In genomic region chr1:45625921-45626320, GRCm38 (mm10) we compare ENCODE assay signal across 16 mouse cellular contexts.
DNase-seq lines count a peak whose midpoint lies in the region; ATAC-seq and TF ChIP-seq lines count a peak whose summit lies in the region.
"Had no signal": no experiment of that assay in that cellular context is flagged by ENCODE, and none has a peak within 500 bp of the region (broad histone marks: within the 10 kb centered on the region; RNA-seq: fewer than 3 reads in every experiment).

No protein-coding gene starts in this region.

- TF ChIP-seq EP300 in heart, postnatal 0 days (IDR thresholded peaks at IDR 0.05; ENCODE audit: low read depth), result no peak

- no peak for TF ChIP-seq POLR2A in myocyte (IDR thresholded peaks at IDR 0.05; ENCODE audit: insufficient read length, low read depth)

- TF ChIP-seq CTCF in heart, postnatal 0 days (IDR thresholded peaks at IDR 0.05; ENCODE audit: low read depth), result no peak

- no peaks in the 10 kb centered on the region for H3K4me1 ChIP-seq in heart, embryonic 10.5 days
- H3K4me1 ChIP-seq in heart, postnatal 0 days (ENCODE audit: control insufficient read depth, insufficient read depth), result no peaks in the 10 kb centered on the region
- no peaks in the 10 kb centered on the region for H3K4me1 ChIP-seq in midbrain, embryonic 14.5 days (ENCODE audit: control insufficient read depth, insufficient read depth, low read length)
- H3K4me1 ChIP-seq: forebrain, embryonic 13.5 days; intestine, embryonic 15.5 days; liver, embryonic 15.5 days; midbrain, embryonic 10.5 days had no signal

- no peak overlapping the region for H3K27ac ChIP-seq in heart, embryonic 10.5 days
- H3K27ac ChIP-seq in heart, postnatal 0 days (ENCODE audit: low read depth), result 0 out of 2 replicates have a peak overlapping the region, but pooled peaks have one; percentile 16
- no peak overlapping the region for H3K27ac ChIP-seq in midbrain, embryonic 14.5 days (replicated peaks; ENCODE audit: low read depth, low read length)
- H3K27ac ChIP-seq: forebrain, embryonic 13.5 days; intestine, embryonic 15.5 days; liver, embryonic 15.5 days; midbrain, embryonic 10.5 days had no signal

- peak; percentile 93 for DNase-seq in heart, adult 11 months
- DNase-seq in heart, embryonic 10.5 days (ENCODE audit: low spot score), result no peak
- DNase-seq in fibroblast of lung, adult 2 months (ENCODE audit: low read depth), result peak; percentile 88
- DNase-seq in heart, postnatal 0 days (ENCODE audit: low spot score), result peak; percentile 30
- no peak for DNase-seq in adrenal gland, postnatal 25 days
- DNase-seq in midbrain, embryonic 14.5 days, result no peak
- no peak for DNase-seq in layer of hippocampus, adult 11-12 months (ENCODE audit: low spot score)
- DNase-seq: adrenal gland, postnatal 10 days; cerebellum, adult 8-10 months; spleen, adult 18-20 months had no signal

- 70% methylated on average over 5 of the region's 5 CpGs for WGBS in heart, embryonic 10.5 days
- WGBS in heart, postnatal 0 days, result 57% methylated on average over 5 of the region's 5 CpGs
- 89% methylated on average over 5 of the region's 5 CpGs for WGBS in midbrain, embryonic 14.5 days

- no peaks in the 10 kb centered on the region for H3K79me2 ChIP-seq in myocyte (ENCODE audit: control insufficient read depth, insufficient read depth)

- no peak overlapping the region for H3K4me2 ChIP-seq in heart, postnatal 0 days (ENCODE audit: low read depth, low read length)
- peak overlapping the region; percentile 81 for H3K4me2 ChIP-seq in myocyte (ENCODE audit: low read depth)
- H3K4me2 ChIP-seq in midbrain, embryonic 14.5 days (ENCODE audit: low read length), result no peak overlapping the region
- H3K4me2 ChIP-seq: forebrain, embryonic 13.5 days; intestine, embryonic 15.5 days; liver, embryonic 15.5 days had no signal

- ATAC-seq in heart, postnatal 0 days (ENCODE audit: insufficient read depth, low read depth), result no peak
- ATAC-seq in midbrain, embryonic 14.5 days (ENCODE audit: low FRiP score, low TSS enrichment), result no peak
- ATAC-seq: forebrain, embryonic 13.5 days; intestine, embryonic 15.5 days had no signal

- H3K9ac ChIP-seq in heart, postnatal 0 days (replicated peaks; ENCODE audit: low read depth, low read length), result no peak overlapping the region
- H3K9ac ChIP-seq in midbrain, embryonic 14.5 days (replicated peaks; ENCODE audit: low read length), result no peak overlapping the region
- H3K9ac ChIP-seq: forebrain, embryonic 13.5 days; intestine, embryonic 15.5 days; liver, embryonic 15.5 days had no signal

- H3K4me3 ChIP-seq in heart, embryonic 10.5 days, result no peak overlapping the region
- H3K4me3 ChIP-seq in heart, postnatal 0 days (ENCODE audit: low read depth, low read length), result no peak overlapping the region
- no peak overlapping the region for H3K4me3 ChIP-seq in myocyte
- H3K4me3 ChIP-seq in midbrain, embryonic 14.5 days (replicated peaks; ENCODE audit: low read depth, low read length), result no peak overlapping the region
- H3K4me3 ChIP-seq: forebrain, embryonic 13.5 days; intestine, embryonic 15.5 days; liver, embryonic 15.5 days; midbrain, embryonic 10.5 days had no signal

- H3ac ChIP-seq in myocyte (ENCODE audit: control insufficient read depth, insufficient read length), result no peak overlapping the region

- H3K27me3 ChIP-seq in heart, embryonic 10.5 days (ENCODE audit: insufficient read depth, poor library complexity, severe bottlenecking), result no peaks in the 10 kb centered on the region
- no peaks in the 10 kb centered on the region for H3K27me3 ChIP-seq in heart, postnatal 0 days (ENCODE audit: control insufficient read depth, insufficient read depth, low read length)
- H3K27me3 ChIP-seq in myocyte (ENCODE audit: control insufficient read depth, insufficient read depth, insufficient read length), result no peaks in the 10 kb centered on the region
- no peaks in the 10 kb centered on the region for H3K27me3 ChIP-seq in midbrain, embryonic 14.5 days (ENCODE audit: control insufficient read depth, insufficient read depth, low read length)
- H3K27me3 ChIP-seq: forebrain, embryonic 13.5 days; intestine, embryonic 15.5 days; liver, embryonic 15.5 days; Patski had no signal

- H3K36me3 ChIP-seq in heart, embryonic 10.5 days, result no peaks in the 10 kb centered on the region
- H3K36me3 ChIP-seq in heart, postnatal 0 days (replicated peaks; ENCODE audit: control insufficient read depth, insufficient read depth, low read length), result no peaks in the 10 kb centered on the region
- H3K36me3 ChIP-seq in myocyte (ENCODE audit: control insufficient read depth, insufficient read depth), result no peaks in the 10 kb centered on the region
- no peaks in the 10 kb centered on the region for H3K36me3 ChIP-seq in midbrain, embryonic 14.5 days (ENCODE audit: control insufficient read depth, insufficient read depth, low read length)
- H3K36me3 ChIP-seq: intestine, embryonic 15.5 days; liver, embryonic 15.5 days; midbrain, embryonic 10.5 days had no signal

- H3K9me3 ChIP-seq in heart, embryonic 10.5 days, result no peaks in the 10 kb centered on the region
- no peaks in the 10 kb centered on the region for H3K9me3 ChIP-seq in heart, postnatal 0 days (replicated peaks; ENCODE audit: control insufficient read depth, low read length)
- no peaks in the 10 kb centered on the region for H3K9me3 ChIP-seq in midbrain, embryonic 14.5 days (ENCODE audit: control insufficient read depth, low read length)
- H3K9me3 ChIP-seq: forebrain, embryonic 13.5 days; intestine, embryonic 15.5 days; liver, embryonic 15.5 days; midbrain, embryonic 10.5 days had no signal

TF ChIP-seq in myocyte, 11 proteins besides CTCF, POLR2A, EP300 and RAD21:
- peak in 1 of 3 experiments; percentile 28 for TF ChIP-seq MYOD1 (IDR thresholded peaks at IDR 0.05; ENCODE audit: control insufficient read depth in 1 of 3, insufficient read length in 2 of 3, low read depth in 2 of 3)
- TF ChIP-seq MAX (IDR thresholded peaks at IDR 0.05; ENCODE audit: low read depth), result no peak

Comparison
In these comparisons a context has a peak if more than half of its experiments do, and no peak if none do; other contexts are left out.
1. DNase-seq: peak in heart, adult 11 months (single experiment), fibroblast of lung, adult 2 months (single experiment) and heart, postnatal 0 days (single experiment); none in heart, embryonic 10.5 days (single experiment), adrenal gland, postnatal 25 days (single experiment), midbrain, embryonic 14.5 days (single experiment) and layer of hippocampus, adult 11-12 months (single experiment).